Mouse (Mus musculus): ENCODE measurements around the gene Fgf14.

GRCm38 (mm10) chr14:124287027-124287426, 389.9 kb downstream of the Fgf14 start:
- TF ChIP-seq POLR2A (IDR thresholded peaks at IDR 0.05; ENCODE audit: low read depth, low read length) (no peak), CTCF (conservative IDR thresholded peaks at IDR 0.05; ENCODE audit: insufficient read depth, insufficient read length, low read depth, low read length) (no peak)
